Mouse (Mus musculus): ENCODE measurements around the gene Fbxw5. TPM values are rescaled to one million over a fixed set of nuclear protein-coding genes. Genes with fewer than 3 reads are reported as not detected.

Fbxw5 gene
- polyA plus RNA-seq, 1 experiment from 2014 or later, result 79.7 TPM

GRCm38 (mm10) chr2:25482969-25483368 is 17.6 kb upstream of the Fbxw5 start:
- no peaks in the 10 kb centered on the region for H3K4me1 ChIP-seq
- H3K36me3 ChIP-seq, result no peaks in the 10 kb centered on the region
- H3K9ac ChIP-seq, result no peak overlapping the region
- H3K4me3 ChIP-seq, result no peak overlapping the region
- WGBS, result 32% methylated on average over 7 of the region's 7 CpGs
- H3K9me3 ChIP-seq, result no peaks in the 10 kb centered on the region
- H3K27me3 ChIP-seq, result peaks cover 3% of the 10 kb centered on the region; the same call in 1 of the 2 replicates
- no peak overlapping the region for H3K4me2 ChIP-seq (replicated peaks)
- H3K27ac ChIP-seq, result no peak overlapping the region
- ATAC-seq (ENCODE audit: low FRiP score, low read depth), result no peak

GRCm38 (mm10) chr2:25484901-25485647 is 15.5 kb upstream of the Fbxw5 start:
- H3K27ac ChIP-seq, result no peak overlapping the region
- peaks cover 6% of the 10 kb centered on the region; the same call in 1 of the 2 replicates for H3K27me3 ChIP-seq
- H3K36me3 ChIP-seq, result no peaks in the 10 kb centered on the region
- H3K9ac ChIP-seq, result no peak overlapping the region
- H3K4me2 ChIP-seq (replicated peaks), result no peak overlapping the region
- ATAC-seq (ENCODE audit: low FRiP score, low read depth), result no peak
- no peak overlapping the region for H3K4me3 ChIP-seq
- H3K9me3 ChIP-seq, result no peaks in the 10 kb centered on the region
- H3K4me1 ChIP-seq, result no peaks in the 10 kb centered on the region
- 61% methylated on average over 11 of the region's 11 CpGs for WGBS

GRCm38 (mm10) chr2:25487965-25488670 is 12.4 kb upstream of the Fbxw5 start:
- Histone ChIP-seq H3K9me3 (no peaks in the 10 kb centered on the region), H3K36me3 (no peaks in the 10 kb centered on the region), H3K4me1 (no peaks in the 10 kb centered on the region), H3K27me3 (peaks cover 4% of the 10 kb centered on the region; the same call in 1 of the 2 replicates), H3K4me2 (replicated peaks) (no peak overlapping the region), H3K4me3 (no peak overlapping the region), H3K27ac (no peak overlapping the region), H3K9ac (no peak overlapping the region)
- 77% methylated on average over 6 of the region's 6 CpGs for WGBS
- no peak for ATAC-seq (ENCODE audit: low FRiP score, low read depth)

GRCm38 (mm10) chr2:25488671-25489068 is 11.9 kb upstream of the Fbxw5 start:
- Histone ChIP-seq H3K27me3 (peaks cover 4% of the 10 kb centered on the region; the same call in 1 of the 2 replicates), H3K4me3 (no peak overlapping the region), H3K4me1 (no peaks in the 10 kb centered on the region), H3K9me3 (no peaks in the 10 kb centered on the region), H3K36me3 (no peaks in the 10 kb centered on the region), H3K4me2 (replicated peaks) (no peak overlapping the region), H3K9ac (no peak overlapping the region), H3K27ac (no peak overlapping the region)
- 77% methylated on average over 7 of the region's 7 CpGs for WGBS
- no peak for ATAC-seq (ENCODE audit: low FRiP score, low read depth)

GRCm38 (mm10) chr2:25492988-25493387 is 7.6 kb upstream of the Fbxw5 start:
- ATAC-seq (ENCODE audit: low FRiP score, low read depth), result no peak
- Histone ChIP-seq H3K9me3 (no peaks in the 10 kb centered on the region), H3K27me3 (peaks cover 3% of the 10 kb centered on the region; the same call in 1 of the 2 replicates), H3K4me1 (no peaks in the 10 kb centered on the region), H3K9ac (no peak overlapping the region), H3K27ac (no peak overlapping the region), H3K4me3 (no peak overlapping the region), H3K4me2 (replicated peaks) (no peak overlapping the region), H3K36me3 (no peaks in the 10 kb centered on the region)
- 79% methylated on average over 5 of the region's 5 CpGs for WGBS

- Histone ChIP-seq H3K36me3 (no peaks in the 10 kb centered on the region), H3K9me3 (no peaks in the 10 kb centered on the region), H3K27me3 (no peaks in the 10 kb centered on the region), H3K4me2 (replicated peaks) (no peak within 1 kb of the TSS), H3K27ac (no peak within 1 kb of the TSS), H3K4me3 (no peak within 1 kb of the TSS), H3K9ac (no peak within 1 kb of the TSS), H3K4me1 (no peaks in the 10 kb centered on the region)
- 91% methylated on average over 5 of the region's 5 CpGs for WGBS
- no peak for ATAC-seq (ENCODE audit: low FRiP score, low read depth)
Measured at GRCm38 (mm10) chr2:25493476-25493961, 7.0 kb upstream of the Fbxw5 start, which contains the start of gene Lcn12. Lcn12 (minus strand) TSS chr2:25493911.

- ATAC-seq (ENCODE audit: low FRiP score, low read depth), result no peak
- Histone ChIP-seq H3K27ac (no peak overlapping the region), H3K4me2 (replicated peaks) (no peak overlapping the region), H3K36me3 (no peaks in the 10 kb centered on the region), H3K4me3 (no peak overlapping the region), H3K4me1 (peaks cover 8% of the 10 kb centered on the region), H3K27me3 (no peaks in the 10 kb centered on the region), H3K9ac (no peak overlapping the region), H3K9me3 (no peaks in the 10 kb centered on the region)
- 43% methylated on average over 4 of the region's 4 CpGs for WGBS
Measured at GRCm38 (mm10) chr2:25496462-25496861, 4.1 kb upstream of the Fbxw5 start.

- no peaks in the 10 kb centered on the region for H3K9me3 ChIP-seq
- H3K4me3 ChIP-seq, result no peak overlapping the region
- peaks cover 16% of the 10 kb centered on the region for H3K4me1 ChIP-seq
- H3K27ac ChIP-seq, result no peak overlapping the region
- H3K9ac ChIP-seq, result peak overlapping the region; percentile 39
- 50% methylated on average over 6 of the region's 6 CpGs for WGBS
- H3K27me3 ChIP-seq, result no peaks in the 10 kb centered on the region
- H3K36me3 ChIP-seq, result peaks cover 9% of the 10 kb centered on the region
- no peak overlapping the region for H3K4me2 ChIP-seq (replicated peaks)
- ATAC-seq (ENCODE audit: low FRiP score, low read depth), result no peak
Measured at GRCm38 (mm10) chr2:25497846-25498575, 2.5 kb upstream of the Fbxw5 start.

GRCm38 (mm10) chr2:25498622-25499478 is 1.7 kb upstream of the Fbxw5 start:
- no peak overlapping the region for H3K27ac ChIP-seq
- H3K4me1 ChIP-seq, result peaks cover 16% of the 10 kb centered on the region
- H3K4me2 ChIP-seq (replicated peaks), result no peak overlapping the region
- WGBS, result 62% methylated on average over 15 of the region's 15 CpGs
- peaks cover 17% of the 10 kb centered on the region for H3K36me3 ChIP-seq
- no peaks in the 10 kb centered on the region for H3K9me3 ChIP-seq
- no peaks in the 10 kb centered on the region for H3K27me3 ChIP-seq
- H3K4me3 ChIP-seq, result no peak overlapping the region
- no peak for ATAC-seq (ENCODE audit: low FRiP score, low read depth)
- H3K9ac ChIP-seq, result no peak overlapping the region

- peak; percentile 28 for ATAC-seq (ENCODE audit: low FRiP score, low read depth)
- 69% methylated on average over 6 of the region's 6 CpGs for WGBS
- H3K4me2 ChIP-seq (replicated peaks), result peak overlapping the region; percentile 67
- peak overlapping the region; percentile 28; the same call in 1 of the 2 replicates for H3K27ac ChIP-seq
- H3K27me3 ChIP-seq, result no peaks in the 10 kb centered on the region
- H3K36me3 ChIP-seq, result peaks cover 30% of the 10 kb centered on the region
- H3K4me3 ChIP-seq, result peak overlapping the region; percentile 80
- peaks cover 16% of the 10 kb centered on the region for H3K4me1 ChIP-seq
- peak overlapping the region; percentile 66 for H3K9ac ChIP-seq
- no peaks in the 10 kb centered on the region for H3K9me3 ChIP-seq
Measured at GRCm38 (mm10) chr2:25500071-25500575, 427 bp upstream of the Fbxw5 start.

All from limb, embryonic 13.5 days (tissue).